ENCODE assay signal across 10 mouse cellular contexts in the genomic region with DNA sequence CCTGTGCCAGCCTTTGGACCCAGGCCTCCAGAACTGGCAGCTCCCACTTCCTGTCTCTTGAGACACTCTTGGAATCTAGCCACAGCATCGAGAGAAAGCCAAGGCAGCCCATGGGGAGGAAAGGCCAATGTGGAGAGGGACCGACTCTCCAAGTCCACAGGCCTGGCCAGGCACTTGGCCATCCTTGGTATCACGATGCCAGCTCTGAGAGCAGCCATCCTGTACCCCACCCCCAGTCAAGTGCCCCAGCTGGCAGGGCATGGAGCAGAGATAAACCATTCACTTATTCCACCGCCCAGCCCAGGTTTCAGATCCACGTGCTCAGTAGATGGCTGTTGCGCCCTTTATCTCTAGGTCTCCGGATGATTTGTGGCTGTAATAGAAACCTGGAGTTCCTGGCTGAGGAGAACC. TPM values are rescaled to one million over a fixed set of nuclear protein-coding genes. Genes with fewer than 3 reads are reported as not detected.
DNase-seq lines count a peak whose midpoint lies in the region; ATAC-seq and TF ChIP-seq lines count a peak whose summit lies in the region.
"Had no signal": no experiment of that assay in that cellular context is flagged by ENCODE, and none has a peak within 500 bp of the region (broad histone marks: within the 10 kb centered on the region; RNA-seq: fewer than 3 reads in every experiment).

No protein-coding gene starts in this region.

- ATAC-seq in kidney, embryonic 14.5 days (ENCODE audit: low FRiP score, low TSS enrichment) = no peak

- H3K4me1 ChIP-seq in kidney, adult 2 months (ENCODE audit: control insufficient read depth, insufficient read depth, low read length) = no peaks in the 10 kb centered on the region
- no peaks in the 10 kb centered on the region for H3K4me1 ChIP-seq in kidney, embryonic 14.5 days (ENCODE audit: control insufficient read depth, insufficient read depth, low read length)
- H3K4me1 ChIP-seq in thymus, adult 2 months (replicated peaks; ENCODE audit: control insufficient read depth, insufficient read depth, low read length) = no peaks in the 10 kb centered on the region
- H3K4me1 ChIP-seq: liver, embryonic 15.5 days had no signal

- no peak overlapping the region for H3K4me3 ChIP-seq in kidney, adult 2 months (ENCODE audit: insufficient read depth, low read depth, low read length)
- H3K4me3 ChIP-seq in kidney, embryonic 14.5 days (ENCODE audit: low read length) = no peak overlapping the region
- no peak overlapping the region for H3K4me3 ChIP-seq in thymus, adult 2 months (ENCODE audit: control insufficient read depth, insufficient read depth, low read length)
- H3K4me3 ChIP-seq: liver, embryonic 15.5 days had no signal

- no peak for TF ChIP-seq CTCF in kidney, adult 2 months (conservative IDR thresholded peaks at IDR 0.05; ENCODE audit: insufficient read depth, insufficient read length, low read depth, low read length)
- no peak for TF ChIP-seq CTCF in thymus, adult 2 months (IDR thresholded peaks at IDR 0.05; ENCODE audit: borderline replicate concordance, control insufficient read depth, extremely low read depth, insufficient read depth, low read length, poor library complexity)

- H3K4me2 ChIP-seq in kidney, embryonic 14.5 days (replicated peaks; ENCODE audit: low read depth, low read length) = no peak overlapping the region
- H3K4me2 ChIP-seq: liver, embryonic 15.5 days had no signal

- no peak overlapping the region for H3K27ac ChIP-seq in kidney, adult 2 months (ENCODE audit: insufficient read depth, low read depth, low read length)
- H3K27ac ChIP-seq in kidney, embryonic 14.5 days (ENCODE audit: low read depth, low read length) = no peak overlapping the region
- H3K27ac ChIP-seq in thymus, adult 2 months (ENCODE audit: control insufficient read depth, insufficient read depth, low read length) = no peak overlapping the region
- H3K27ac ChIP-seq: liver, embryonic 15.5 days had no signal

- H3K9me3 ChIP-seq in kidney, embryonic 14.5 days (ENCODE audit: control insufficient read depth, low read length) = no peaks in the 10 kb centered on the region
- H3K9me3 ChIP-seq: liver, embryonic 15.5 days had no signal

- H3K27me3 ChIP-seq in kidney, adult 2 months (replicated peaks; ENCODE audit: control insufficient read depth, insufficient read depth, low read length) = no peaks in the 10 kb centered on the region
- H3K27me3 ChIP-seq in kidney, embryonic 14.5 days (ENCODE audit: control insufficient read depth, insufficient read depth, low read length) = no peaks in the 10 kb centered on the region
- no peaks in the 10 kb centered on the region for H3K27me3 ChIP-seq in thymus, adult 2 months (ENCODE audit: control insufficient read depth, insufficient read depth, low read length)
- H3K27me3 ChIP-seq: liver, embryonic 15.5 days had no signal

- DNase-seq in kidney, adult 2 months = peak; percentile 43
- peak; percentile 28 to 58 for DNase-seq in adrenal gland, postnatal 36 days
- DNase-seq in cerebellum, postnatal 14 days = peak; percentile 94 to 96
- peak; percentile 27 to 41 for DNase-seq in kidney, postnatal 36 days
- peak; percentile 33 for DNase-seq in right cerebral cortex, postnatal 4 days
- no peak for DNase-seq in thymus, adult 2 months
- DNase-seq in thymus, postnatal 14 days = no peak

- no peak for TF ChIP-seq POLR2A in kidney, adult 2 months (IDR thresholded peaks at IDR 0.05; ENCODE audit: low read depth, low read length)
- no peak for TF ChIP-seq POLR2A in thymus, adult 2 months (IDR thresholded peaks at IDR 0.05; ENCODE audit: control insufficient read depth, extremely low read depth, insufficient read depth, low read length, poor library complexity)

- whole genome bisulfite sequencing in kidney, adult 2 months = 65% methylated on average over 7 of the region's 7 CpGs
- 69% methylated on average over 7 of the region's 7 CpGs for WGBS in kidney, embryonic 14.5 days
- 90% methylated on average over 7 of the region's 7 CpGs for WGBS in thymus, adult 2 months

- no peaks in the 10 kb centered on the region for H3K36me3 ChIP-seq in kidney, adult 2 months (ENCODE audit: control insufficient read depth, insufficient read depth, low read length)
- H3K36me3 ChIP-seq in kidney, embryonic 14.5 days (ENCODE audit: control insufficient read depth, insufficient read depth, low read length) = no peaks in the 10 kb centered on the region
- no peaks in the 10 kb centered on the region for H3K36me3 ChIP-seq in thymus, adult 2 months (ENCODE audit: control insufficient read depth, insufficient read depth, low read length)
- H3K36me3 ChIP-seq: liver, embryonic 15.5 days had no signal

- no peak overlapping the region for H3K9ac ChIP-seq in kidney, embryonic 14.5 days (ENCODE audit: low read depth, low read length)
- H3K9ac ChIP-seq: liver, embryonic 15.5 days had no signal

RNA-seq across cellular contexts. Expression of a gene that starts 40.3 kb away (rescaled TPM):
- polyA plus RNA-seq in kidney, adult 2 months (2012; rRNA removed) = 520 and 773 TPM in 2 replicates
- 2,102 and 2,490 TPM in 2 replicates for polyA plus RNA-seq in kidney, embryonic 14.5 days (2014; fragmentation: Nextera tagmentation; extraction: Ambion mirVana)
- total RNA-seq in adrenal gland, postnatal 36 days (2021) = 1,000 to 10,000 TPM in 1 of 2 experiments, 100 to 1,000 TPM in 1; 972 to 1,009 TPM
- 697 and 870 TPM in 2 replicates for polyA plus RNA-seq in thymus, adult 2 months (2012; rRNA removed)

RNA-seq across cellular contexts. Expression of a gene that starts 51.0 kb away (rescaled TPM):
- polyA plus RNA-seq in kidney, adult 2 months (2012; rRNA removed) = not detected in 2 replicates
- polyA plus RNA-seq in kidney, embryonic 14.5 days (2014; fragmentation: Nextera tagmentation; extraction: Ambion mirVana) = not detected in 2 replicates
- total RNA-seq in adrenal gland, postnatal 36 days (2021) = not detected
- polyA plus RNA-seq in thymus, adult 2 months (2012; rRNA removed) = not detected in 2 replicates
- polyA plus RNA-seq: liver, embryonic 15.5 days; small intestine, adult 2 months had no signal

Comparison
In these comparisons a context has a peak if more than half of its experiments do, and no peak if none do; other contexts are left out.
1. DNase-seq: peak in kidney, adult 2 months (single experiment), adrenal gland, postnatal 36 days (2 of 2), cerebellum, postnatal 14 days (2 of 2), kidney, postnatal 36 days (2 of 2) and right cerebral cortex, postnatal 4 days (single experiment); none in thymus, adult 2 months (single experiment) and thymus, postnatal 14 days (single experiment).